Mouse (Mus musculus) small intestine, adult 2 months (tissue): ENCODE measurements around the gene Mosmo.
A peak's percentile ranks its signal among the peaks of the same experiment; 100 is the strongest.

Source experiments
- CTCF ChIP-seq: fragments of 200-500 bp; IDR thresholded peaks from 2 replicates; pipeline ENCODE4 v1.5.1; 2012; ENCODE audit warnings: low read depth, mild to moderate bottlenecking, control low read depth, inconsistent platforms, low read length, moderate library complexity, mixed read lengths; ENCODE audit not compliant: insufficient replicate concordance, insufficient read length; ENCODE audit errors: extremely low read depth
- POLR2A ChIP-seq: fragments of 200-500 bp; IDR thresholded peaks from 2 replicates; pipeline ENCODE4 v1.6.1; 2012; ENCODE audit warnings: low read depth, mild to moderate bottlenecking, control low read depth, inconsistent platforms, low read length, moderate library complexity

DNA sequence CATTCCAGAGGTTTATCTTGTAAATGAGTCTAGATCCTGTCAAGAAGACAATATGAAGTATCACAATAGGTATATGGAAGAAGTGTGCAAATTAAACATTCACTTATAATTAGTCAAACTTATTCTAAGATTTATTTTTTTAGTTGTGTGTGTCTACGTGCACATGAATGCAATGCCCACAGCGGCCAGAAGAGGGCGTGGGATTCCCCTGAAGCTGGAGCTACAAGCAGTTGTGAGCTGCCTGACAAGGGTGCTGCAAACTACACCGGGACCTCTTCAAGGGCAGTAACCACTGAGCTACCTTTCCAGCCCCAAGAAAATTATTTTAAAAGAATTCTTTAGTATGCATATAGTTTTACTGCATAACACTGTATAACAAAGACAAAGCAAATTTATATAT, 13.2 kb downstream of the Mosmo start:
- peak; percentile 38; the same call in 1 of the 2 replicates for TF ChIP-seq CTCF
- no peak for TF ChIP-seq POLR2A
